Mouse (Mus musculus): ENCODE results near the gene Fut2. TPM values are rescaled to one million over a fixed set of nuclear protein-coding genes. Genes with fewer than 3 reads are reported as not detected.

Fut2 gene
- polyA plus RNA-seq, 1 experiment = 1.2 TPM

DNA sequence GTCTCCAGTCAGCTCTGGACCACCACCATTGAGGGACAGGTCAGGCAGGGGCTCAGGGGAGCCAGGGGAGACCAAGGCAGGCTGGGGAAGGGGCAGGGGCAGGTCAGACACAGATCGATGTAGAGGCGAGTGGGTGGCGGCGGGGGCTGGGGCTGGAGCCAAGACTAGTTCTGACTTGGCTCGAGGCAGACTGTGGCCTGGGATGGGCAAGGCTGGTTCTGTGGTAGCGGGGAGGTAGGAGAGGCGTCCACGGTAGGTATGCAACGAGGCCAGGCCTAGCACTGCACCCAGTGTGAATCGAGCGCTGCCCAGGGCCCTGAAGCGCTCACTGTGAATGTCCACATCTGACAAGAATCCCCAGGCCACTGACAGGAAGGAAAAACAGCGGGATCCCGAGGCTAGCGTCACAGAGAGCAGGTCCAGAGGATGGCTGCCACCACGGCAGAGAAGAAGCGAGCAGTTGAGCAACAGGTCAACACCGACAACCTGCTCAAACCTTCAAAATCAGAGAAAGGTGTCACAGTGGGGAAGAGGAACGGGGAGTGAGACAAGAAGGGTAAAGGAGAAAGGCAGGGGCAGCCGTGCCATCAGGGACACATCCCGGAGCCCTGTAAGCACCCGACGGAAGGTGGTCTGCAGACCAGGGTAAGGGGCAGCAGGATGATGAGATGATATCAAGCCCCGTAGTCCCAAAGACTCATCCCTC is 45.3 kb upstream of the Fut2 start:
- TF ChIP-seq CTCF (IDR thresholded peaks at IDR 0.05; ENCODE audit: extremely low read depth, insufficient read length, insufficient replicate concordance, low read depth, low read length) (no peak), POLR2A (IDR thresholded peaks at IDR 0.05; ENCODE audit: low read depth, low read length) (no peak)
- Histone ChIP-seq H3K27me3 (ENCODE audit: control insufficient read depth, insufficient read depth, low read length) (no peaks in the 10 kb centered on the region), H3K27ac (ENCODE audit: insufficient read depth, low read depth, low read length) (0 out of 2 replicates have a peak overlapping the region, but pooled peaks have one; percentile 64), H3K4me3 (ENCODE audit: low read depth, low read length) (peak overlapping the region; percentile 51), H3K36me3 (ENCODE audit: control insufficient read depth, insufficient read depth, low read length) (peaks cover 51% of the 10 kb centered on the region), H3K4me1 (ENCODE audit: control insufficient read depth, insufficient read depth, insufficient read length, low read length) (peaks cover 50% of the 10 kb centered on the region)
- WGBS = 81% methylated on average over 24 of the region's 24 CpGs

GRCm38 (mm10) chr7:45710477-45711191 is 44.4 kb upstream of the Fut2 start:
- 86% methylated on average over 20 of the region's 20 CpGs for WGBS
- Histone ChIP-seq H3K36me3 (ENCODE audit: control insufficient read depth, insufficient read depth, low read length) (peaks cover 51% of the 10 kb centered on the region), H3K27ac (ENCODE audit: insufficient read depth, low read depth, low read length) (no peak overlapping the region), H3K27me3 (ENCODE audit: control insufficient read depth, insufficient read depth, low read length) (no peaks in the 10 kb centered on the region), H3K4me3 (ENCODE audit: low read depth, low read length) (no peak overlapping the region), H3K4me1 (ENCODE audit: control insufficient read depth, insufficient read depth, insufficient read length, low read length) (peaks cover 46% of the 10 kb centered on the region)
- no peak for TF ChIP-seq POLR2A (IDR thresholded peaks at IDR 0.05; ENCODE audit: low read depth, low read length)
- no peak for TF ChIP-seq CTCF (IDR thresholded peaks at IDR 0.05; ENCODE audit: extremely low read depth, insufficient read length, insufficient replicate concordance, low read depth, low read length)

GRCm38 (mm10) chr7:45709677-45710355 is 43.6 kb upstream of the Fut2 start:
- Histone ChIP-seq H3K4me1 (ENCODE audit: control insufficient read depth, insufficient read depth, insufficient read length, low read length) (peaks cover 43% of the 10 kb centered on the region), H3K27me3 (ENCODE audit: control insufficient read depth, insufficient read depth, low read length) (no peaks in the 10 kb centered on the region), H3K27ac (ENCODE audit: insufficient read depth, low read depth, low read length) (peak overlapping the region; percentile 100), H3K36me3 (ENCODE audit: control insufficient read depth, insufficient read depth, low read length) (peaks cover 51% of the 10 kb centered on the region), H3K4me3 (ENCODE audit: low read depth, low read length) (no peak overlapping the region)
- 44% methylated on average over 14 of the region's 14 CpGs for WGBS
- TF ChIP-seq CTCF (IDR thresholded peaks at IDR 0.05; ENCODE audit: extremely low read depth, insufficient read length, insufficient replicate concordance, low read depth, low read length) = no peak
- 0 out of 2 replicates have a peak, but pooled peaks have one; percentile 22 for TF ChIP-seq POLR2A (IDR thresholded peaks at IDR 0.05; ENCODE audit: low read depth, low read length)

GRCm38 (mm10) chr7:45709036-45709435 is 42.8 kb upstream of the Fut2 start:
- Histone ChIP-seq H3K27ac (ENCODE audit: insufficient read depth, low read depth, low read length) (peak overlapping the region; percentile 100), H3K27me3 (ENCODE audit: control insufficient read depth, insufficient read depth, low read length) (no peaks in the 10 kb centered on the region), H3K36me3 (ENCODE audit: control insufficient read depth, insufficient read depth, low read length) (peaks cover 51% of the 10 kb centered on the region), H3K4me1 (ENCODE audit: control insufficient read depth, insufficient read depth, insufficient read length, low read length) (peaks cover 46% of the 10 kb centered on the region), H3K4me3 (ENCODE audit: low read depth, low read length) (no peak overlapping the region)
- WGBS = 33% methylated on average over 6 of the region's 6 CpGs
- TF ChIP-seq POLR2A (IDR thresholded peaks at IDR 0.05; ENCODE audit: low read depth, low read length) (no peak), CTCF (IDR thresholded peaks at IDR 0.05; ENCODE audit: extremely low read depth, insufficient read length, insufficient replicate concordance, low read depth, low read length) (no peak)

DNA sequence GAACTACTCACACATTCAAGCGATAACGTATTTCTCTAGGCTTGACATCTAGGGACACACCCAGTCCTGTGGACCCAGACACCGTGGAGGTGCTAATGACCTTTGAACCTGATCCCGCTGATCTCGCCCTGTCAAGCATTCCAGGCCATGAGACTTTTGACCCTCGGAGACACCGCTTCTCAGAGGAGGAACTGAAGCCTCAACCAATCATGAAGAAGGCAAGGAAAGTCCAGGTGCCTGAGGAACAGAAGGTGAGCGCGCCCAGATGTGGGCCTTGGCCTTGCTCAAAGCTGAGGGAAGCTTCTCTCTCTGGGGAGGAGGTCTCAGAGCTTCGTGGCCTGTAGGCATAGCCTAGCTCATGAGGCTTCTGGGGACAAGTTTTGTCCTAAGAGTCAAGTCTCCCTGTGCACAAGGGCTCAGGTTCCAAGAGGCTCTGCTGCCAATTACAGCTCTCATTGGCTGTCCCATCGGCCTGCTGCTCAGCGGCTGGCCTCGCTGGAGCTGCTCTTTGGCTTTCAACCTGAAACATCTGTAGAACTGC is 42.1 kb upstream of the Fut2 start:
- WGBS = 10% methylated on average over 13 of the region's 13 CpGs
- peaks cover 48% of the 10 kb centered on the region for H3K4me1 ChIP-seq (ENCODE audit: control insufficient read depth, insufficient read depth, insufficient read length, low read length)
- TF ChIP-seq POLR2A (IDR thresholded peaks at IDR 0.05; ENCODE audit: low read depth, low read length) (peak; percentile 11; the same call in 1 of the 2 replicates), CTCF (IDR thresholded peaks at IDR 0.05; ENCODE audit: extremely low read depth, insufficient read length, insufficient replicate concordance, low read depth, low read length) (peak; percentile 14; the same call in 1 of the 2 replicates)
- H3K27ac ChIP-seq (ENCODE audit: insufficient read depth, low read depth, low read length) = peak overlapping the region; percentile 100
- H3K27me3 ChIP-seq (ENCODE audit: control insufficient read depth, insufficient read depth, low read length) = no peaks in the 10 kb centered on the region
- peaks cover 48% of the 10 kb centered on the region for H3K36me3 ChIP-seq (ENCODE audit: control insufficient read depth, insufficient read depth, low read length)
- peak overlapping the region; percentile 39 for H3K4me3 ChIP-seq (ENCODE audit: low read depth, low read length)

GRCm38 (mm10) chr7:45707375-45707967 is 41.3 kb upstream of the Fut2 start:
- Histone ChIP-seq H3K4me3 (ENCODE audit: low read depth, low read length) (peak overlapping the region; percentile 92), H3K27ac (ENCODE audit: insufficient read depth, low read depth, low read length) (peak overlapping the region; percentile 100), H3K36me3 (ENCODE audit: control insufficient read depth, insufficient read depth, low read length) (peaks cover 42% of the 10 kb centered on the region), H3K27me3 (ENCODE audit: control insufficient read depth, insufficient read depth, low read length) (no peaks in the 10 kb centered on the region), H3K4me1 (ENCODE audit: control insufficient read depth, insufficient read depth, insufficient read length, low read length) (peaks cover 42% of the 10 kb centered on the region)
- TF ChIP-seq POLR2A (IDR thresholded peaks at IDR 0.05; ENCODE audit: low read depth, low read length) = peak; percentile 52; the same call in 1 of the 2 replicates
- TF ChIP-seq CTCF (IDR thresholded peaks at IDR 0.05; ENCODE audit: extremely low read depth, insufficient read length, insufficient replicate concordance, low read depth, low read length) = no peak
- under 1% methylated on average over 27 of the region's 27 CpGs for WGBS
